ENCODE assay signal across 12 mouse cellular contexts in genomic region chr4:66171583-66171982, GRCm38 (mm10).
DNase-seq lines count a peak whose midpoint lies in the region; ATAC-seq and TF ChIP-seq lines count a peak whose summit lies in the region.
"Had no signal": no experiment of that assay in that cellular context is flagged by ENCODE, and none has a peak within 500 bp of the region (broad histone marks: within the 10 kb centered on the region; RNA-seq: fewer than 3 reads in every experiment).

No protein-coding gene starts in this region.

- no peak overlapping the region for H3K27ac ChIP-seq in hindbrain, postnatal 0 days
- no peak overlapping the region for H3K27ac ChIP-seq in hindbrain, embryonic 10.5 days
- no peak overlapping the region for H3K27ac ChIP-seq in heart, adult 2 months
- H3K27ac ChIP-seq: kidney, postnatal 0 days; limb, embryonic 15.5 days had no signal

- 43% methylated on average over 5 of the region's 5 CpGs for WGBS in hindbrain, postnatal 0 days
- WGBS in hindbrain, embryonic 10.5 days: 72% methylated on average over 5 of the region's 5 CpGs
- 35% methylated on average over 5 of the region's 5 CpGs for WGBS in heart, adult 2 months

- no peak overlapping the region for H3K9ac ChIP-seq in hindbrain, postnatal 0 days (replicated peaks; ENCODE audit: low read length)
- no peak overlapping the region for H3K9ac ChIP-seq in heart, adult 2 months (ENCODE audit: low read depth, low read length)
- H3K9ac ChIP-seq: limb, embryonic 15.5 days had no signal

- DNase-seq in adrenal gland, adult 2 months: peak; percentile 6
- DNase-seq in adrenal gland, adult 8-10 months: no peak
- DNase-seq in hindbrain, postnatal 0 days (ENCODE audit: low spot score): peak; percentile 25
- DNase-seq in hindbrain, embryonic 10.5 days (ENCODE audit: low spot score): no peak
- peak; percentile 34 to 51 for DNase-seq in heart, adult 2 months
- DNase-seq in lung, postnatal 10 days: peak; percentile 54
- no peak for DNase-seq in kidney, postnatal 25 days
- DNase-seq in ovary, postnatal 10 days (ENCODE audit: low spot score): no peak
- DNase-seq: cerebellum, adult 9-11 months had no signal

- no peaks in the 10 kb centered on the region for H3K9me3 ChIP-seq in hindbrain, postnatal 0 days (ENCODE audit: low read length)
- H3K9me3 ChIP-seq in hindbrain, embryonic 10.5 days: no peaks in the 10 kb centered on the region
- H3K9me3 ChIP-seq: limb, embryonic 15.5 days had no signal

- TF ChIP-seq POLR2A in heart, adult 2 months (IDR thresholded peaks at IDR 0.05; ENCODE audit: insufficient read depth, low read depth, low read length): no peak

- H3K4me3 ChIP-seq in hindbrain, postnatal 0 days (ENCODE audit: low read length): no peak overlapping the region
- H3K4me3 ChIP-seq in hindbrain, embryonic 10.5 days: no peak overlapping the region
- no peak overlapping the region for H3K4me3 ChIP-seq in heart, adult 2 months
- H3K4me3 ChIP-seq: limb, embryonic 15.5 days had no signal

- no peak for TF ChIP-seq EP300 in heart, adult 2 months (IDR thresholded peaks at IDR 0.05; ENCODE audit: insufficient read depth, low read depth, low read length)

- no peaks in the 10 kb centered on the region for H3K79me2 ChIP-seq in heart, adult 2 months (replicated peaks; ENCODE audit: control insufficient read depth, insufficient read depth, low read length)

- H3K4me1 ChIP-seq in hindbrain, postnatal 0 days (ENCODE audit: insufficient read depth, low read length): no peaks in the 10 kb centered on the region
- peaks cover 18% of the 10 kb centered on the region for H3K4me1 ChIP-seq in hindbrain, embryonic 10.5 days (replicated peaks)
- H3K4me1 ChIP-seq in heart, adult 2 months (ENCODE audit: control insufficient read depth, insufficient read depth, low read length): 0 out of 2 replicates have a peak, but pooled peaks cover 2% of the 10 kb centered on the region
- H3K4me1 ChIP-seq: limb, embryonic 15.5 days had no signal

- no peak for TF ChIP-seq CTCF in hindbrain, postnatal 0 days (IDR thresholded peaks at IDR 0.05; ENCODE audit: low read depth)
- TF ChIP-seq CTCF in heart, adult 2 months (IDR thresholded peaks at IDR 0.05): no peak

- H3K4me2 ChIP-seq in hindbrain, postnatal 0 days (ENCODE audit: low read depth, low read length): no peak overlapping the region
- H3K4me2 ChIP-seq: limb, embryonic 15.5 days had no signal

- H3K36me3 ChIP-seq in hindbrain, postnatal 0 days (ENCODE audit: insufficient read depth, low read length): no peaks in the 10 kb centered on the region
- H3K36me3 ChIP-seq in hindbrain, embryonic 10.5 days: no peaks in the 10 kb centered on the region
- H3K36me3 ChIP-seq in heart, adult 2 months (ENCODE audit: control insufficient read depth, insufficient read depth, low read length): no peaks in the 10 kb centered on the region
- H3K36me3 ChIP-seq: limb, embryonic 15.5 days had no signal

- intact Hi-C loops in heart, adult 2 months (cut with DNase I): no loop called here

- ATAC-seq in hindbrain, postnatal 0 days: peak; percentile 71
- ATAC-seq: Patski had no signal

- H3K27me3 ChIP-seq in hindbrain, postnatal 0 days (ENCODE audit: insufficient read depth, low read length): no peaks in the 10 kb centered on the region
- no peaks in the 10 kb centered on the region for H3K27me3 ChIP-seq in hindbrain, embryonic 10.5 days (ENCODE audit: insufficient read depth, poor library complexity, severe bottlenecking)
- H3K27me3 ChIP-seq in heart, adult 2 months (ENCODE audit: control insufficient read depth, insufficient read depth, low read length): no peaks in the 10 kb centered on the region
- H3K27me3 ChIP-seq: limb, embryonic 15.5 days; Patski had no signal

Comparison
In these comparisons a context has a peak if more than half of its experiments do, and no peak if none do; other contexts are left out.
1. DNase-seq: peak in adrenal gland, adult 2 months (single experiment), hindbrain, postnatal 0 days (single experiment), heart, adult 2 months (2 of 2) and lung, postnatal 10 days (single experiment); none in adrenal gland, adult 8-10 months (single experiment), hindbrain, embryonic 10.5 days (single experiment), kidney, postnatal 25 days (0 of 2) and ovary, postnatal 10 days (single experiment).